Mouse (Mus musculus) hindbrain, postnatal 0 days (tissue): ENCODE results near the gene Ifi47. TPM values are rescaled to one million over a fixed set of nuclear protein-coding genes. Genes with fewer than 3 reads are reported as not detected.
A peak's percentile ranks its signal among the peaks of the same experiment; 100 is the strongest.

Experiments
- ATAC-seq: fragments of 200-750 bp; cut with Nextera tagmentation; 2 replicates; pipeline ENCODE4 v1.8.0; 2017; ENCODE audit warnings: mild to moderate bottlenecking, moderate TSS enrichment, moderate library complexity
- DNase-seq: peaks from one replicate; pipeline ENCODE4 v3.0.0-alpha.2; 2015; ENCODE audit warnings: low spot score
- H3K27ac ChIP-seq: fragments of 300-500 bp; sonication (generic); 2 replicates; pipeline ENCODE4 v1.5.1; 2014; ENCODE audit warnings: mild to moderate bottlenecking
- H3K27me3 ChIP-seq: fragments of 300-500 bp; sonication (generic); 2 replicates; pipeline ENCODE4 v1.6.1; 2014; ENCODE audit warnings: low read length, mixed read lengths; ENCODE audit not compliant: insufficient read depth
- H3K36me3 ChIP-seq: fragments of 300-500 bp; sonication (generic); 2 replicates; pipeline ENCODE4 v1.6.1; 2014; ENCODE audit warnings: low read length, mixed read lengths; ENCODE audit not compliant: insufficient read depth
- H3K4me1 ChIP-seq: fragments of 300-500 bp; sonication (generic); 2 replicates; pipeline ENCODE4 v1.6.1; 2014; ENCODE audit warnings: antibody characterized with exemption, low read length, mixed read lengths; ENCODE audit not compliant: insufficient read depth
- H3K4me2 ChIP-seq: fragments of 300-500 bp; sonication (generic); 2 replicates; pipeline ENCODE4 v1.6.1; 2014; ENCODE audit warnings: low read depth, mild to moderate bottlenecking, low read length, moderate library complexity, mixed read lengths
- H3K4me3 ChIP-seq: fragments of 300-500 bp; sonication (generic); 2 replicates; pipeline ENCODE4 v1.5.1; 2014; ENCODE audit warnings: low read length
- H3K9ac ChIP-seq: fragments of 300-500 bp; sonication (generic); replicated peaks from 2 replicates; pipeline ENCODE4 v1.6.1; 2014; ENCODE audit warnings: mild to moderate bottlenecking, low read length, moderate library complexity, mixed read lengths
- H3K9me3 ChIP-seq: fragments of 300-500 bp; sonication (generic); 2 replicates; pipeline ENCODE4 v1.6.1; 2016; ENCODE audit warnings: low read length, mixed read lengths
- CTCF ChIP-seq: IDR thresholded peaks from 2 replicates; pipeline ENCODE4 v1.5.1; 2016; ENCODE audit warnings: antibody characterized with exemption, control low read depth, low read depth
- WGBS: fragments of 180-500 bp; shearing (Covaris S2); extraction: QIAGEN DNeasy Blood & Tissue Kit; methylation state at CpG from one replicate; pipeline ENCODE4 v1.1.7; 2014; 5-methylcytosine and 5-hydroxymethylcytosine counted together
- polyA plus RNA-seq: library from polyadenylated mRNA; unstranded; fragments of >200 nt; fragmentation: Nextera tagmentation; extraction: Ambion mirVana; gene quantifications from 2 replicates; pipeline ENCODE4 v1.2.1, GENCODE M21; 2015
- total RNA-seq: library from RNA; depleted of rRNA; stranded (reverse); fragments of >200 nt; gene quantifications from 2 replicates; pipeline ENCODE4 v1.2.3, GENCODE M21; 2014

The Ifi47 gene
- total and polyA plus RNA-seq, 2 experiments from 2014 or later = 0.68 to 1.2 TPM

GRCm38 (mm10) chr11:49095367-49095766, 19.0 kb downstream of the Ifi47 start:
- no peak for TF ChIP-seq CTCF
- DNase-seq = no peak
- H3K4me1 ChIP-seq = no peaks in the 10 kb centered on the region
- no peak overlapping the region for H3K9ac ChIP-seq
- no peak overlapping the region for H3K4me2 ChIP-seq
- no peak overlapping the region for H3K4me3 ChIP-seq
- no peak for ATAC-seq
- H3K27me3 ChIP-seq = no peaks in the 10 kb centered on the region
- H3K27ac ChIP-seq = no peak overlapping the region
- 84% methylated on average over 4 of the region's 4 CpGs for WGBS
- H3K9me3 ChIP-seq = no peaks in the 10 kb centered on the region
- no peaks in the 10 kb centered on the region for H3K36me3 ChIP-seq

DNA sequence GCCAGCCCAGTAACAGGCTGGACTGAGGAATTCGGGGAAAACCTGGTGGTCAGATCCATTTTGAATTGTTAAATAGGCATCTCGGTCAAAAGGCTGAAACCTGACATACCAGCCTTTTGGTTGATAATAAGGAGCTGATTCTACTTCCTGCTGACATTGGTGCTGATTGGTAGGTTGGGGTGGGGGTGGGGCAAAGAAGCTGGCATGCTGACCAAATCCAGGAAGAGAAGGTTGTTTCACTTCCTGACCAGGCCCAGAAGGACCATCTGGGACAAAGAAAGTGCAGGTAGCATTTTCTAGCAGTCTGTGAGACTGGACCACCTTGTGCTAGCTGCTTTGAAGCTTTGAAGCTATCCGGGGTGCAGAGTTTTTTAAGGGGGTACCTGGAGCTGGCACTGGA, 24.0 kb downstream of the Ifi47 start:
- Histone ChIP-seq H3K4me2 (no peak overlapping the region), H3K4me1 (no peaks in the 10 kb centered on the region), H3K27ac (no peak overlapping the region), H3K9ac (no peak overlapping the region), H3K4me3 (no peak overlapping the region), H3K9me3 (no peaks in the 10 kb centered on the region), H3K27me3 (no peaks in the 10 kb centered on the region), H3K36me3 (no peaks in the 10 kb centered on the region)
- ATAC-seq (no peak), DNase-seq (no peak)
- WGBS = 83% methylated on average over 3 of the region's 3 CpGs
- no peak for TF ChIP-seq CTCF

DNA sequence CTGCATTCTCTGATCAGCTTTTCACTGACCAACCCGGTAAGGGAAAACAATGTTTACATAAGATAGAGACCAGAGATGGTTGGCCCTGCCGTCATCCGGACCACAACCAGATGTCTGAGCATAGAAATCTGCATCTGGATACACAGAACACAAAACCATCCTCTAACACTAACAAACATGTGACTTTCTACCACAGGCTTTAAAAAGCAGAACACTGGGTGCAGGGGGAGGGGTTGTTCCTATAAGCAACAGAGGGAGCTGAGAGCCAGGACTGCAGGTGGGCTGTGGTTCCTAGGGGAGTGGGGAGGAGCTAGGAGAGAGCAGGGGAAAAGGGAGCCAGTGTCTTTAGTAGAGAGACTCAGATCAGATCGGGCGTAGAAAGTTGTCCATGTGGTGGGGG, 25.1 kb downstream of the Ifi47 start:
- H3K9me3 ChIP-seq = no peaks in the 10 kb centered on the region
- no peak for TF ChIP-seq CTCF
- no peak for DNase-seq
- no peak overlapping the region for H3K9ac ChIP-seq
- H3K36me3 ChIP-seq = no peaks in the 10 kb centered on the region
- WGBS = 60% methylated on average over 5 of the region's 5 CpGs
- H3K27me3 ChIP-seq = no peaks in the 10 kb centered on the region
- no peak overlapping the region for H3K4me2 ChIP-seq
- no peak overlapping the region for H3K4me3 ChIP-seq
- H3K4me1 ChIP-seq = no peaks in the 10 kb centered on the region
- ATAC-seq = no peak
- H3K27ac ChIP-seq = no peak overlapping the region

DNA sequence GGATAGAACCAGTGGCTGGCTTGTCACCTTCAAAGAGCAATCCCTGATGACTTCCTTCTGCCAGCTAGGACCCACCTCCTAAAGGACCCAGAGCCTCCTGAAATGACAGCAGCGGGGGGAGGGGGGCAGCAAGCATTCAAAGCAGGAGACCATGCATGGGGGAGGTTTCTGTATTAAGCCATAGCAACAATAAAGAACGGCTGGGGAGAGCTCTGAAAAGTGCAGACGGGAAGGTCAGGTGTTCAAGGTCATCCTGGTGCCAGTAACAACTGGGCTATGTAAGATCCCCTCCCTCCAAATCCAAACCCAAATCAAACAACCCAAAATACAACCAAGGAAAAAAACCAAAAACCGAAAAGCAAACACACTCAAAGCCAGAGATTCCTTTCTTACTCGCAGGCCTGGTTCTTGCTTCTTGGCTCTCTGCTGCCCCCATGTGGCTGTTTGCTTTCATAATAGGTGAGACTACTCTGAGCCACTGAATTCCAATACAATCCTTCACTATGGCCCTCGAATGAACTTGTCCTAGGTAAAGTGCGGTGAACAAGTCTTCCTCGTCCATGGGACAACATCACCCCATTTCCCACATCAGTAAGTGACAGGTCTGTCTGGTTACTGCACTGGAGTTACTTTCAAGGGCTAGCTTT, 26.8 kb downstream of the Ifi47 start:
- H3K4me2 ChIP-seq = 0 out of 2 replicates have a peak overlapping the region, but pooled peaks have one; percentile 13
- TF ChIP-seq CTCF = peak; percentile 91
- peak; percentile 92 for DNase-seq
- no peaks in the 10 kb centered on the region for H3K27me3 ChIP-seq
- no peaks in the 10 kb centered on the region for H3K4me1 ChIP-seq
- no peak overlapping the region for H3K9ac ChIP-seq
- H3K4me3 ChIP-seq = no peak overlapping the region
- H3K9me3 ChIP-seq = no peaks in the 10 kb centered on the region
- H3K27ac ChIP-seq = no peak overlapping the region
- WGBS = 19% methylated on average over 8 of the region's 8 CpGs
- peak; percentile 80 for ATAC-seq
- H3K36me3 ChIP-seq = no peaks in the 10 kb centered on the region

GRCm38 (mm10) chr11:49105752-49106151, 29.4 kb downstream of the Ifi47 start:
- Histone ChIP-seq H3K9ac (no peak overlapping the region), H3K9me3 (no peaks in the 10 kb centered on the region), H3K27ac (no peak overlapping the region), H3K36me3 (no peaks in the 10 kb centered on the region), H3K4me3 (no peak overlapping the region), H3K4me1 (no peaks in the 10 kb centered on the region), H3K27me3 (no peaks in the 10 kb centered on the region), H3K4me2 (no peak overlapping the region)
- no peak for DNase-seq
- WGBS = 86% methylated on average over 1 of the region's 1 CpGs
- TF ChIP-seq CTCF = no peak
- ATAC-seq = no peak

- H3K36me3 ChIP-seq = no peaks in the 10 kb centered on the region
- no peaks in the 10 kb centered on the region for H3K9me3 ChIP-seq
- H3K4me2 ChIP-seq = no peak overlapping the region
- no peak overlapping the region for H3K4me3 ChIP-seq
- H3K27ac ChIP-seq = no peak overlapping the region
- TF ChIP-seq CTCF = no peak
- 71% methylated on average over 10 of the region's 10 CpGs for WGBS
- ATAC-seq (no peak), DNase-seq (no peak)
- H3K27me3 ChIP-seq = no peaks in the 10 kb centered on the region
- H3K9ac ChIP-seq = no peak overlapping the region
- no peaks in the 10 kb centered on the region for H3K4me1 ChIP-seq
Measured at GRCm38 (mm10) chr11:49107650-49108537, 31.5 kb downstream of the Ifi47 start.
